Mouse (Mus musculus) hindbrain, embryonic 16.5 days (tissue): ENCODE measurements around the gene Mipep. TPM values are rescaled to one million over a fixed set of nuclear protein-coding genes. Genes with fewer than 3 reads are reported as not detected.

Experiments used
- ATAC-seq: fragments of 200-750 bp; cut with Nextera tagmentation; 2 replicates; pipeline ENCODE4 v1.8.0; 2017; ENCODE audit warnings: moderate TSS enrichment, moderate library complexity
- H3K27ac ChIP-seq: fragments of 300-500 bp; sonication (generic); 2 replicates; pipeline ENCODE4 v1.5.1; 2014; ENCODE audit warnings: low read depth, mild to moderate bottlenecking, control low read depth, low read length, moderate library complexity
- H3K27me3 ChIP-seq: fragments of 300-500 bp; sonication (generic); replicated peaks from 2 replicates; pipeline ENCODE4 v1.6.1; 2014; ENCODE audit warnings: low read length; ENCODE audit not compliant: control insufficient read depth, insufficient read depth
- H3K36me3 ChIP-seq: fragments of 300-500 bp; sonication (generic); 2 replicates; pipeline ENCODE4 v1.6.1; 2014; ENCODE audit warnings: mild to moderate bottlenecking, low read length, moderate library complexity, mixed read lengths; ENCODE audit not compliant: control insufficient read depth, insufficient read depth
- H3K4me1 ChIP-seq: fragments of 300-500 bp; sonication (generic); 2 replicates; pipeline ENCODE4 v1.6.1; 2014; ENCODE audit warnings: low read depth, low read length; ENCODE audit not compliant: control insufficient read depth, insufficient read depth
- H3K4me2 ChIP-seq: fragments of 300-500 bp; sonication (generic); 2 replicates; pipeline ENCODE4 v1.6.1; 2014; ENCODE audit warnings: mild to moderate bottlenecking, low read length, control low read depth, moderate library complexity
- H3K4me3 ChIP-seq: fragments of 300-500 bp; sonication (generic); 2 replicates; pipeline ENCODE4 v1.5.1; 2014; ENCODE audit warnings: mild to moderate bottlenecking, low read length, control low read depth, moderate library complexity
- H3K9ac ChIP-seq: fragments of 300-500 bp; sonication (generic); 2 replicates; pipeline ENCODE4 v1.6.1; 2014; ENCODE audit warnings: low read depth, mild to moderate bottlenecking, control low read depth, low read length, moderate library complexity
- H3K9me3 ChIP-seq: fragments of 300-500 bp; sonication (generic); 2 replicates; pipeline ENCODE4 v1.6.1; 2014; ENCODE audit warnings: mild to moderate bottlenecking, low read length, moderate library complexity; ENCODE audit not compliant: control insufficient read depth
- WGBS: fragments of 180-500 bp; shearing (Covaris S2); extraction: QIAGEN DNeasy Blood & Tissue Kit; methylation state at CpG from one replicate; pipeline ENCODE4 v1.1.7; 2014; 5-methylcytosine and 5-hydroxymethylcytosine counted together
- polyA plus RNA-seq: library from polyadenylated mRNA; unstranded; fragments of >200 nt; fragmentation: Nextera tagmentation; extraction: Ambion mirVana; gene quantifications from 2 replicates; pipeline ENCODE4 v1.2.1, GENCODE M21; 2015

Gene Mipep
- polyA plus RNA-seq = 20.0 and 20.8 TPM in 2 replicates

DNA sequence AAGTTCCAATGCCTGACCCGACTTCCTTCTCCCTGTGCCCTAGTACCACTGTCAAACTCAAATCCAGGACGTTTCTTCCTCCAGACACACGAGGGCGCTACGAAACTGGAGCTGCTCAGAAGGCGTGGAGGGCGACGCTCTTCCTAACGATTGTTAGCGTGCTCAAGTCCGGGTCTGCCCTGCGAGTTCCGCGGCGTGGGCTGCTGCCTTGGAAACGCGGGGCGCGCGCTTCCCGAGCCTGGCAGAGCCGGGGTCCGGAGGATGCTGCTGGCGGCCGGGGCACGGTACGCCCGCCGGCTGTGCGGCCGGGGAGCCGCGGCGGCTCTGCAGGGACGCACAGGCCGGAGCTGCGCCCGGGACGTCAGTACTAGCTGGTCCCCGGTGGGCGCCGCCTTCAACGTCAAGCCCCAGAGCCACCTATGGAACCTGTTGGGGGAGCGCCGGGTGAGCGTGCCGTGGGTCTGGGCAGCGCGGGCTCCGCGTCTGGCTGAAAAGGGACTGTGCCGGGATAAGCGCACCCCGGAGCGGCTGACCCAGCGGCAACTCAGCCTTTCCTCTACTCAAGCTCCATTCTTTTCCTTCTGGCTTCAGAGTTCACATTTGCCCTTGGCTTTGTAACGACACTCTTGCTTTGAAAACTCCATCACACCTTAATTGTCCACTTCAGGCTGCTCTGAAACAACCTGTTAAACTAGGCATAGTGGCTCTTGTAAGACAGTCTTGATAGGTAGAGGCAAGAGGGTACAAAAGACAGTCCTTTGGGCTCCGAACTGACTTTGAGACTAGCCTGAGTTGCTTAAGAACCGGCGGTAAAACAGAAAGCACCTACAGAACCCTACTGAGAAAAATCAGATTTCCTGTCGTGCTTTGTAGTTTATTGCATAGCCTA, at the start of gene Mipep:
TSS of gene Mipep (plus strand) at position 147 of the 889 bp plus-strand sequence.
- Histone ChIP-seq H3K36me3 (peaks cover 4% of the 10 kb centered on the region), H3K9me3 (no peaks in the 10 kb centered on the region), H3K27ac (peak within 1 kb of the TSS; percentile 83), H3K4me2 (peak within 1 kb of the TSS; percentile 74), H3K4me3 (peak within 1 kb of the TSS; percentile 94), H3K9ac (peak within 1 kb of the TSS; percentile 85), H3K27me3 (no peaks in the 10 kb centered on the region), H3K4me1 (peaks cover 4% of the 10 kb centered on the region; the same call in 1 of the 2 replicates)
- WGBS = under 1% methylated on average over 54 of the region's 61 CpGs
- peak; percentile 97 for ATAC-seq

DNA sequence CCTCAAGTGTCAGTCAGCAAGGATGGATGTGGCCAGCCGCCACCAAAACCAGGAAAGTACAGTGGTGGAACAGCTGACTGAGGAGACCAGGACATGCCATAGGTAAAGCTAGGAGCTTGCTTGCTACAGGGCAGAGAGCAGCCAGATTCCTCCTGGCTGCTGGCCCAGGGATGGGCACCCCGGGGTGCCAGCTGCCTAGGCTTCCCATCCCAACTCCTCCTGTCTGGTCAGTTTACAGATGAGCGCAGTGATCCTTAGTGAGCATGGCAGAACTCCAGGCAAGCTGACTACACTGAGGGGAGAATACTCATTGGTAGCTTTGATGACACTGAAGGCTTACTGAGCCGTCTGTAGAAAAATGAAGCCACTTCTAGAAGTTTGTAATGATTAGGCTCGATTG, 49.2 kb upstream of the Mipep start:
- no peak overlapping the region for H3K27ac ChIP-seq
- WGBS = 48% methylated on average over 5 of the region's 5 CpGs
- no peak for ATAC-seq
- H3K9me3 ChIP-seq = no peaks in the 10 kb centered on the region
- H3K4me2 ChIP-seq = no peak overlapping the region
- no peaks in the 10 kb centered on the region for H3K27me3 ChIP-seq
- no peaks in the 10 kb centered on the region for H3K36me3 ChIP-seq
- H3K4me3 ChIP-seq = no peak overlapping the region
- no peak overlapping the region for H3K9ac ChIP-seq
- H3K4me1 ChIP-seq = peaks cover 33% of the 10 kb centered on the region

DNA sequence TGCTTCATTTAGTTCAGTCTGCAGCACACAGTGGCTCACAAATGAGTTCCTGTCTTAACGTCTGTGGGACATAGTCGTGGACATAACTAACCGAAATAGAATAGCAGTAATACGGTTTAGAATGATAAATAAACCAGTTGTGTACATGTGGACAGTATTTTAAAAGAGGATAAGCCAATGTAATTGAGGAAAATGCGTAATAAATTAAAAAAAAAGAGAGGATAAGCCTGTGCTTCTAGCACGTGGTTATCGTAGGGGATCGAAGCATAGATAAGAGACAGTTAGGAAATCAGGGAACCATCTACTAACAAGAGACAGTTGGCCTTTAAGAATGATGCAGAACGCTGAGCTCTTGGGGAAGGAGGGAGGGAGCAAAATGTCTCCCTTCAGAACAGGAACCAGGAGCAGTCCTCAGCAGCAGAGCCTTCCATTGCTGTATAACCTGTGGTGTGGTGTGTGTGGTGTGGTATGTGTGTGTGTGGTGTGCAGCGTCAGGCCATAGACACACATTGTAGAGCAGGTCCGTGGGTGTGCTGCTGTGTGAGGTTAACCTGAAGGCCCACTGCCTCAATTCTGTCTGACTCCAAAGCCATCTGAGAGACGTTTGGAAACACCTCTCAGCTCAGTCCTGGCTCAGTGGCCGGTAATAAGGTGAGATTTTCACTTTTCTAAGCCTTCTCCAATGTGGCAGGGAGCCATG, 48.4 kb upstream of the Mipep start:
- Histone ChIP-seq H3K27ac (peak overlapping the region; percentile 62; the same call in 1 of the 2 replicates), H3K4me3 (no peak overlapping the region), H3K9me3 (no peaks in the 10 kb centered on the region), H3K36me3 (no peaks in the 10 kb centered on the region), H3K9ac (0 out of 2 replicates have a peak overlapping the region, but pooled peaks have one; percentile 19), H3K4me2 (no peak overlapping the region), H3K4me1 (peaks cover 33% of the 10 kb centered on the region), H3K27me3 (no peaks in the 10 kb centered on the region)
- WGBS = 54% methylated on average over 13 of the region's 13 CpGs
- no peak for ATAC-seq

DNA sequence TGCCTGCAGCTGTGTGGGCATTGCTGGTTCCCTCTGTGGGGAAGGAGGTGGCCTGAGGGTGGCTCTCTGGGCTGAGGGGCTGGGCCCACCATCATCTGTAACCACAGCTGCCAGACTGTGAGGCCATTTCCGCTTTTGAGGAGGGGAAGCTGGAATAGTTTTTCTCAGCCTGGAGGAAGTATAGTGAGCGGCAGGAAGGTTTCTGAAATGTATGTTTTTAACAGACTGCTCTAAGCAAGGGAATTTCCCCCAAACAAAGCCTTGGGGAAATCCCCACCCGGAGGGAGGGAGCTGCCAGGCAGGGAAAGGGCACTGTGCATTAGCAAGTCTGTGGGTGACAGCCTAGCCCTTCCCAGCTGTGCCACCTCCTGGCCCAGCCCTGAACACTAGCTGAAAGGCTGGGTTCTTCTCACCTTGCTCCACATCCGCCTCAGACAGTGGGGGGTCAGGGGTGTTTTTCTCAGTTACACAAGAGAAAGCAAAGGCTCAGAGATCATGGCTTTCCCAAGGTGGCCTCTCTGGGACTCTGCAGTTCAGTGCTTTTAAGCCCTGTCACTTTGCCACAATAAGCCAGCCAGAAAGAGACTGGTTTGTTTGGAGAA, 47.7 kb upstream of the Mipep start:
- no peaks in the 10 kb centered on the region for H3K9me3 ChIP-seq
- H3K4me3 ChIP-seq = no peak overlapping the region
- 0 out of 2 replicates have a peak, but pooled peaks have one; percentile 10 for ATAC-seq
- H3K27ac ChIP-seq = peak overlapping the region; percentile 62
- H3K36me3 ChIP-seq = no peaks in the 10 kb centered on the region
- H3K4me1 ChIP-seq = peaks cover 36% of the 10 kb centered on the region
- 13% methylated on average over 4 of the region's 4 CpGs for WGBS
- no peaks in the 10 kb centered on the region for H3K27me3 ChIP-seq
- H3K4me2 ChIP-seq = no peak overlapping the region
- peak overlapping the region; percentile 23; the same call in 1 of the 2 replicates for H3K9ac ChIP-seq

DNA sequence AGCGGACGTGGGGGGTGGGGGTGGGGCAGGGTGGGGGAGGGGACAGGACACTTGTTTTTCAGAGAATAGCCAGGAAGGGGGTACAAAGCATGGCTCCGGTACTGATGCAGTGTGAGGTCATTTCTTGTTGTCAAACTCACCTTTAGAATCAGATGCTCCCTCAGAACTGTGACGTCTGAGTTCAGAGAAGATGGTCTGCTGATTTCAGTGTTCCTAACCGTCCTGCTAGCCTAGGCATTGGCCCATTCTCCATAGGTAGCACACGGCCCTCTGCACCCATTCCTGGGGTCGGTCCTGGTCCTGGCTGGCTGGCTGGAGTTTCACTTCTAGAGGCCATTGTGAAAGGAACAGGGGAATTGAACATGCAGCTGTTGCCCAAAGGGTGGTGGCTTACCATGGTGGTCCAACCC, 47.2 kb upstream of the Mipep start:
- no peak for ATAC-seq
- peak overlapping the region; percentile 62 for H3K27ac ChIP-seq
- peaks cover 41% of the 10 kb centered on the region for H3K4me1 ChIP-seq
- H3K4me2 ChIP-seq = no peak overlapping the region
- 25% methylated on average over 7 of the region's 7 CpGs for WGBS
- no peaks in the 10 kb centered on the region for H3K27me3 ChIP-seq
- no peaks in the 10 kb centered on the region for H3K36me3 ChIP-seq
- no peaks in the 10 kb centered on the region for H3K9me3 ChIP-seq
- no peak overlapping the region for H3K4me3 ChIP-seq
- H3K9ac ChIP-seq = no peak overlapping the region

DNA sequence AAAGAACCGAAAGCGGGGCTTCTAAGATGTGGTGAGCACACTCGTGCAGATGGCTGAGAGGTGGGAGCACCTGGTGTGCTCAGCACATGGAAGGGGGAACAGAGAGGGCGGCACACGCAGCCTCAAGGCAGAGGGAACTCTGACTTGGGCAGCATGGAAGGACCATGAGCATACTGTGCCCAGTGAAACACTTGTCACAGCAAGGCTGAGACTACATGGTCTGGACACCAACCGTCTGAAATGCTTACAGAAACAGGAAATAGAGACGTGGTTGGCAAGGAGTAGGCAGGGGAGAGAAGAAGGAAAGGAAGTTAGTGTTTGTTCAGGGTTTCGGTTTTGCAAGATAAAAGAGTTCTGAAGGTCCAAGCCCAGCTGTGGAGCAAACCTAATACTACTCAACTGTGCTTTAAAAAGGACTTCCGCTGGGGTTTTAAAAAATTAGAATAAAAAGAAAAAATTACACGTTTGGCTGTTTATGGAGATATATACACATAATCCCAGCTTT, 45.9 kb upstream of the Mipep start:
- Histone ChIP-seq H3K4me3 (no peak overlapping the region), H3K27ac (peak overlapping the region; percentile 46), H3K9ac (no peak overlapping the region), H3K9me3 (no peaks in the 10 kb centered on the region), H3K27me3 (no peaks in the 10 kb centered on the region), H3K36me3 (no peaks in the 10 kb centered on the region), H3K4me2 (no peak overlapping the region), H3K4me1 (peaks cover 33% of the 10 kb centered on the region)
- 62% methylated on average over 10 of the region's 10 CpGs for WGBS
- ATAC-seq = no peak

DNA sequence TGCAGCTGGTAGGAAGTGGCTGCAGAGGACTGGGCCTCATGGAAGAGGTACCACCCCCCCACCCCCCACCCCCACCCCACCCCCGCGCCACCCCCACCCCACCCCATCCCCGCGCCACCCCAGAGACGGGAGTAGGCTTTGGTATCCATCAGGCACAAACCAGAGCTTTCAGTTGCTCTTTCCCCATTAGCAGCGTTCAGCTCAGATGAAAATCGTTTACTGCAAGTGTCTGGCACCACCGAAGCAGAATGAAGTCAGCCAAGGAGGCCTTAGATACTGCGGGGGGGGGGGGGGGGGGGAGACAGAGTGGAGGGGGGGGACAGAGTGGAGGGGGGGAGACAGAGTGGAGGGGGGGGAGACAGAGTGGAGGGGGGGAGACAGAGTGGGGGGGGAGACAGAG, 45.2 kb upstream of the Mipep start:
- no peaks in the 10 kb centered on the region for H3K9me3 ChIP-seq
- no peak overlapping the region for H3K4me3 ChIP-seq
- no peak overlapping the region; the same call in 1 of the 2 replicates for H3K27ac ChIP-seq
- H3K27me3 ChIP-seq = no peaks in the 10 kb centered on the region
- peaks cover 31% of the 10 kb centered on the region for H3K4me1 ChIP-seq
- no peak for ATAC-seq
- no peak overlapping the region for H3K4me2 ChIP-seq
- 14% methylated on average over 3 of the region's 9 CpGs for WGBS
- no peak overlapping the region for H3K9ac ChIP-seq
- no peaks in the 10 kb centered on the region for H3K36me3 ChIP-seq

DNA sequence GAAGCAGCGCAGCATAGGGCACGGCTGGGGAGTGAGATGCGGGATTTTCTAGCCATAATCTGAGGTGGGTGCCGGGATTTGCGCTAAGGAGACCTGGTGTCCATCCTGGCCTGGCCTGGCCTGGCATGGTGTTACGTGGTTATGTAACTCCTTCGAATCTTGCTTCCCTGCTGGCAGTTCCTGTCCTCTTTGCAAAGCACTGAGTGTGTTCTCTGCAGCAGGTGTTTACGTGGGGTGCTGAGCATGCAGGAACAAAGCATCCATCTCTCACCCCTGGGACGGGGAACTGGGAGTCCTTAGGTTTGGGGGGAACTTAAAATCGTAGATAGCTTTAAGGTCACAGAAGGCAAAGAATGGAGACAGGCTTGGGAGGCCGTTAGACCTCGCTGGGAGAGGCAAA, 44.8 kb upstream of the Mipep start:
- Histone ChIP-seq H3K36me3 (no peaks in the 10 kb centered on the region), H3K4me1 (peaks cover 31% of the 10 kb centered on the region), H3K27me3 (no peaks in the 10 kb centered on the region), H3K9ac (no peak overlapping the region), H3K9me3 (no peaks in the 10 kb centered on the region), H3K27ac (peak overlapping the region; percentile 44; the same call in 1 of the 2 replicates), H3K4me3 (no peak overlapping the region), H3K4me2 (no peak overlapping the region)
- WGBS = 68% methylated on average over 12 of the region's 12 CpGs
- ATAC-seq = no peak
